In the genomic region with DNA sequence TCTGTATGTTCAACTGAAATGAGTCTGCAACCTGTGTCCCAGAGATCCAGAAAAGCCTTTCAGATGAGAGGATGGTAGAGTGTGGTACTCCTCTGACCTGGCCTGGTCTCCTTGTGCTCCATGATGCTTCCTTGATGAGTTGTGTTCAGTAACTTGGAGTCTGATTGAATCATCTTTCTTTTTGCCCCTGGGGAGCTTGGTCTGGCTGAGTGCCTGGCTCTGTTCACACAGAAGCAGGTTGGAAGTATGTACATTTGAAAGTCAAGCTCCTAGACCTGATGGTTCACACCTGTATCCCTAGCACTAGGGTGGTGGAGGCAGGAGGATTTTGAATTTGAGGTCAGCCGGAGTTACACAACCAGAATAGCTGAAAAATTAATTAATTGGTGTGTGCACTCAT, we compare ENCODE assay signal across 19 mouse cellular contexts. TPM values are rescaled to one million over a fixed set of nuclear protein-coding genes. Genes with fewer than 3 reads are reported as not detected.
DNase-seq lines count a peak whose midpoint lies in the region; ATAC-seq lines count a peak whose summit lies in the region.
"Had no signal": no experiment of that assay in that cellular context is flagged by ENCODE, and none has a peak within 500 bp of the region (broad histone marks: within the 10 kb centered on the region; RNA-seq: fewer than 3 reads in every experiment).

No protein-coding gene starts in this region.

- H3K27ac ChIP-seq in liver, embryonic 12.5 days, result 0 out of 2 replicates have a peak overlapping the region, but pooled peaks have one; percentile 18
- peak overlapping the region; percentile 42 for H3K27ac ChIP-seq in liver, embryonic 15.5 days (replicated peaks)
- H3K27ac ChIP-seq: embryonic facial prominence, embryonic 12.5 days; forebrain, embryonic 15.5 days; left cerebral cortex, adult 2 months; neural tube, embryonic 15.5 days; stomach, postnatal 0 days had no signal

- ATAC-seq in liver, embryonic 12.5 days, result no peak
- ATAC-seq in liver, embryonic 15.5 days (ENCODE audit: insufficient read depth), result no peak
- ATAC-seq in inflammation-experienced regulatory T-cells, adult 6 months, result no peak
- ATAC-seq: forebrain, embryonic 15.5 days; midbrain, embryonic 16.5 days had no signal

- H3K9me3 ChIP-seq in liver, embryonic 12.5 days (replicated peaks), result no peaks in the 10 kb centered on the region
- no peaks in the 10 kb centered on the region for H3K9me3 ChIP-seq in liver, embryonic 15.5 days (replicated peaks)
- H3K9me3 ChIP-seq: embryonic facial prominence, embryonic 12.5 days; forebrain, embryonic 15.5 days; neural tube, embryonic 15.5 days had no signal

- 0 out of 2 replicates have a peak, but pooled peaks cover 4% of the 10 kb centered on the region for H3K36me3 ChIP-seq in liver, embryonic 12.5 days
- no peaks in the 10 kb centered on the region for H3K36me3 ChIP-seq in liver, embryonic 15.5 days (replicated peaks)
- H3K36me3 ChIP-seq: embryonic facial prominence, embryonic 12.5 days; forebrain, embryonic 15.5 days; neural tube, embryonic 15.5 days had no signal

- no peak overlapping the region for H3K4me2 ChIP-seq in liver, embryonic 12.5 days
- no peak overlapping the region for H3K4me2 ChIP-seq in liver, embryonic 15.5 days
- H3K4me2 ChIP-seq: embryonic facial prominence, embryonic 12.5 days; forebrain, embryonic 15.5 days; neural tube, embryonic 15.5 days had no signal

- H3K4me1 ChIP-seq in liver, embryonic 12.5 days, result 0 out of 2 replicates have a peak, but pooled peaks cover 5% of the 10 kb centered on the region
- H3K4me1 ChIP-seq in liver, embryonic 15.5 days (replicated peaks), result peaks cover 8% of the 10 kb centered on the region
- H3K4me1 ChIP-seq: embryonic facial prominence, embryonic 12.5 days; forebrain, embryonic 15.5 days; neural tube, embryonic 15.5 days had no signal

- no peaks in the 10 kb centered on the region for H3K27me3 ChIP-seq in liver, embryonic 12.5 days (replicated peaks)
- H3K27me3 ChIP-seq in liver, embryonic 15.5 days, result no peaks in the 10 kb centered on the region
- H3K27me3 ChIP-seq: embryonic facial prominence, embryonic 12.5 days; forebrain, embryonic 15.5 days; neural tube, embryonic 15.5 days had no signal

- DNase-seq in liver (no peak), MN1 (ENCODE audit: low spot score) (peak; percentile 7)
- peak; percentile 35 to 42 for DNase-seq in B cell, adult 2 months
- DNase-seq in layer of hippocampus, postnatal 25 days (ENCODE audit: extremely low spot score in 1 of 2, low spot score in 1 of 2), result no peak
- no peak for DNase-seq in lung, postnatal 10 days
- DNase-seq: adrenal gland, adult 2 months; kidney, adult 8-10 months; kidney, postnatal 14 days; lung, adult 2 months had no signal

- H3K4me3 ChIP-seq in liver, embryonic 12.5 days, result no peak overlapping the region
- H3K4me3 ChIP-seq in liver, embryonic 15.5 days (replicated peaks), result no peak overlapping the region
- H3K4me3 ChIP-seq: embryonic facial prominence, embryonic 12.5 days; erythroblast, embryonic 14.5 days; forebrain, embryonic 15.5 days; left cerebral cortex, adult 2 months; neural tube, embryonic 15.5 days had no signal

- no peak overlapping the region for H3K9ac ChIP-seq in liver, embryonic 12.5 days
- H3K9ac ChIP-seq in liver, embryonic 15.5 days, result no peak overlapping the region
- H3K9ac ChIP-seq: embryonic facial prominence, embryonic 12.5 days; forebrain, embryonic 15.5 days; neural tube, embryonic 15.5 days had no signal

- 74% methylated on average over 1 of the region's 1 CpGs for WGBS in liver, embryonic 12.5 days (ENCODE audit: insufficient replicate concordance)
- WGBS in liver, embryonic 15.5 days (ENCODE audit: insufficient replicate concordance), result 64% methylated on average over 1 of the region's 1 CpGs

RNA-seq across cellular contexts. Expression of gene Apbb1ip, which starts 32.7 kb away (rescaled TPM):
- 9.0 and 10.1 TPM in 2 replicates for polyA plus RNA-seq in liver, embryonic 12.5 days (2016; fragmentation: Nextera tagmentation; extraction: Ambion mirVana)
- 12.7 and 13.1 TPM in 2 replicates for polyA plus RNA-seq in liver, embryonic 15.5 days (2015; fragmentation: Nextera tagmentation; extraction: Ambion mirVana)
- total RNA-seq in layer of hippocampus, postnatal 25 days (2021), result 1 to 10 TPM; 5.4 to 6.2 TPM
- polyA plus RNA-seq in inflammation-experienced regulatory T-cells, adult 6 months (2017; shearing (Covaris generic)), result 100 to 1,000 TPM in 1 of 3 experiments, 10 to 100 TPM in 2; 72.1 to 121 (median 83.8) TPM

Comparison
In these comparisons a context has a peak if more than half of its experiments do, and no peak if none do; other contexts are left out.
1. DNase-seq: peak in B cell, adult 2 months (2 of 2) and MN1 (single experiment); none in liver (single experiment), layer of hippocampus, postnatal 25 days (0 of 2) and lung, postnatal 10 days (single experiment).